Mouse (Mus musculus) spleen, adult 2 months (tissue): ENCODE results near the gene Plekha5.

ENCODE experiments used
- CTCF ChIP-seq: fragments of 200-500 bp; IDR thresholded peaks from 2 replicates; pipeline ENCODE4 v1.5.1; 2011; ENCODE audit warnings: mild to moderate bottlenecking, inconsistent platforms; ENCODE audit not compliant: insufficient read depth, insufficient read length, insufficient replicate concordance; ENCODE audit errors: extremely low read depth
- POLR2A ChIP-seq: fragments of 200-500 bp; IDR thresholded peaks from 2 replicates; pipeline ENCODE4 v1.6.1; 2011; ENCODE audit warnings: low read depth, low read length, inconsistent platforms

GRCm38 (mm10) chr6:140456393-140457163 is 32.7 kb downstream of the Plekha5 start:
- no peak for TF ChIP-seq CTCF
- no peak for TF ChIP-seq POLR2A
